Mouse (Mus musculus) limb, embryonic 10.5 days (tissue): ENCODE data around the gene Hist2h3b. TPM values are rescaled to one million over a fixed set of nuclear protein-coding genes. Genes with fewer than 3 reads are reported as not detected.
"Not testable (repeated sequence)": the region's sequence is repeated elsewhere in the genome, so short reads cannot be mapped to it uniquely, and the experiment has no call there.

Experiments
- DNase-seq: peaks from one replicate; pipeline ENCODE4 v3.0.0-alpha.2; 2017; ENCODE audit warnings: low spot score
- H3K27ac ChIP-seq: fragments of 300-500 bp; sonication (generic); 2 replicates; pipeline ENCODE4 v1.5.1; 2016; ENCODE audit warnings: mild to moderate bottlenecking
- H3K27me3 ChIP-seq: fragments of 300-500 bp; sonication (generic); 2 replicates; pipeline ENCODE4 v1.6.1; 2016; ENCODE audit warnings: low read depth, mild to moderate bottlenecking; ENCODE audit not compliant: poor library complexity, severe bottlenecking
- H3K36me3 ChIP-seq: fragments of 300-500 bp; sonication (generic); 2 replicates; pipeline ENCODE4 v1.6.1; 2016; ENCODE audit warnings: mild to moderate bottlenecking, moderate library complexity
- H3K4me1 ChIP-seq: fragments of 300-500 bp; sonication (generic); 2 replicates; pipeline ENCODE4 v1.6.1; 2016
- H3K4me3 ChIP-seq: fragments of 300-500 bp; sonication (generic); 2 replicates; pipeline ENCODE4 v1.5.1; 2016; ENCODE audit warnings: mild to moderate bottlenecking, moderate library complexity
- H3K9me3 ChIP-seq: fragments of 300-500 bp; sonication (generic); replicated peaks from 2 replicates; pipeline ENCODE4 v1.6.1; 2016; ENCODE audit warnings: mild to moderate bottlenecking
- WGBS: fragments of 180-500 bp; shearing (Covaris S2); methylation state at CpG from one replicate; pipeline ENCODE4 v1.1.7; 2016; 5-methylcytosine and 5-hydroxymethylcytosine counted together
- polyA plus RNA-seq: library from polyadenylated mRNA; unstranded; fragments of >200 nt; fragmentation: Nextera tagmentation; extraction: Ambion mirVana; gene quantifications from 2 replicates; pipeline ENCODE4 v1.2.1, GENCODE M21; 2016

Gene Hist2h3b
- polyA plus RNA-seq, 1 experiment from 2014 or later, result 54.0 TPM

- H3K27ac ChIP-seq, result no peak overlapping the region
- peaks cover 21% of the 10 kb centered on the region for H3K27me3 ChIP-seq
- H3K9me3 ChIP-seq, result no peaks in the 10 kb centered on the region
- WGBS, result 92% methylated on average over 5 of the region's 5 CpGs
- peaks cover 33% of the 10 kb centered on the region for H3K4me1 ChIP-seq
- no peak for DNase-seq
- no peaks in the 10 kb centered on the region for H3K36me3 ChIP-seq
- H3K4me3 ChIP-seq, result no peak overlapping the region
These were observed 8.2 kb upstream of the Hist2h3b start for GRCm38 (mm10) chr3:96260220-96260619.

GRCm38 (mm10) chr3:96261623-96262022, 6.8 kb upstream of the Hist2h3b start:
- Histone ChIP-seq H3K36me3 (no peaks in the 10 kb centered on the region), H3K4me1 (peaks cover 35% of the 10 kb centered on the region), H3K9me3 (no peaks in the 10 kb centered on the region), H3K27me3 (peaks cover 10% of the 10 kb centered on the region; the same call in 1 of the 2 replicates), H3K4me3 (peak overlapping the region; percentile 62), H3K27ac (peak overlapping the region; percentile 97)
- no peak for DNase-seq
- WGBS, result 71% methylated on average over 3 of the region's 3 CpGs

- Histone ChIP-seq H3K27ac (peak overlapping the region; percentile 97), H3K9me3 (no peaks in the 10 kb centered on the region), H3K4me3 (peak overlapping the region; percentile 62), H3K27me3 (peaks cover 10% of the 10 kb centered on the region; the same call in 1 of the 2 replicates), H3K4me1 (peaks cover 41% of the 10 kb centered on the region), H3K36me3 (no peaks in the 10 kb centered on the region)
- DNase-seq, result peak; percentile 81
- WGBS, result 2% methylated on average over 19 of the region's 19 CpGs
These were observed 6.1 kb upstream of the Hist2h3b start for GRCm38 (mm10) chr3:96262216-96262875.

- DNase-seq, result peak; percentile 96
- H3K36me3 ChIP-seq, result no peaks in the 10 kb centered on the region
- peak within 1 kb of the TSS; percentile 97 for H3K27ac ChIP-seq
- H3K4me1 ChIP-seq, result peaks cover 48% of the 10 kb centered on the region
- peaks cover 10% of the 10 kb centered on the region; the same call in 1 of the 2 replicates for H3K27me3 ChIP-seq
- peak within 1 kb of the TSS; percentile 62 for H3K4me3 ChIP-seq
- under 1% methylated on average over 40 of the region's 40 CpGs for WGBS
- no peaks in the 10 kb centered on the region for H3K9me3 ChIP-seq
These were observed 5.4 kb upstream of the Hist2h3b start, which contains the start of gene Hist2h4 for GRCm38 (mm10) chr3:96262979-96263550. Hist2h4 (minus strand) TSS chr3:96263311.

DNA sequence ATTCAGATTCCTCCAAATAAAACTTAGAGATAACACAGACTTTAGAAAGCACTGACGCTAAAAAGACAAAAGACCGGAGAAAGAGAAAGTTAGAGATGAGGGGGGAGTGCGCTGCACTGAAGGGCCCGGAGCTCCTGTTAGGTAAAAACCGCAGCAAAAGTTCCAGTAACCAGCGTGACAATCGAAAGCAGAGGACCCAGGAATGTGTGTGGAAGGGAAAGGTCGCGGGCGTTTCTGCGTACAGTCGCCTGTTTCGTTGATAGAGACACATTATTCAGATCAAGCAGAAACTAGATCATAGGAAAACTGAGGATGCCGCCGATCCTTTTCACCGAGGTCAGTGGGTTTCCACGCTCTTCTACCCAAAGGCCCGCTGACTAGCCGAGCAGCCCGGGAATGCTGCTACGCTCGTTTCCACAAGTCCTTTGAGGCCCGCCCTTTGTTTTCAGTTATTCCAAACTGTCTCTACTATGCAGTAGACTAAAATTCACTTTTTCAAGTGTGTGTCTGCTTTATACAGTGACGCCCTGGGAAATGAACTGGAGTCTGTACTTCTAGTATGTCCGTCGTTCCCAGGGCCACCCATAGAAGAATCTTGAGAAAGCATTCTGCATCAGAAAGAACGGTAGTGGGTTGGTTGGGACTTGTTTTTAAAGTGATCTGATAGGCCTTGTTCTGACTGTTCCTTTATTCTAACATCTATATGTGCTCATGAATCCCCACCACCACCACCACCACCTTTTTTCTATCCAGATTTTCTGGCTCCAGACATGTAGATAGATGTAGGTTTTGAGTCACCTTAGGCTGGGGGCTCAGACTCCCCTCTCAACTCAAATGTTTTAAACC, 4.7 kb upstream of the Hist2h3b start:
- H3K36me3 ChIP-seq, result no peaks in the 10 kb centered on the region
- H3K4me3 ChIP-seq, result peak overlapping the region; percentile 62
- no peaks in the 10 kb centered on the region for H3K9me3 ChIP-seq
- H3K27ac ChIP-seq, result peak overlapping the region; percentile 97
- H3K4me1 ChIP-seq, result peaks cover 52% of the 10 kb centered on the region
- H3K27me3 ChIP-seq, result peaks cover 6% of the 10 kb centered on the region; the same call in 1 of the 2 replicates
- WGBS, result 12% methylated on average over 27 of the region's 27 CpGs
- peak; percentile 63 for DNase-seq

DNA sequence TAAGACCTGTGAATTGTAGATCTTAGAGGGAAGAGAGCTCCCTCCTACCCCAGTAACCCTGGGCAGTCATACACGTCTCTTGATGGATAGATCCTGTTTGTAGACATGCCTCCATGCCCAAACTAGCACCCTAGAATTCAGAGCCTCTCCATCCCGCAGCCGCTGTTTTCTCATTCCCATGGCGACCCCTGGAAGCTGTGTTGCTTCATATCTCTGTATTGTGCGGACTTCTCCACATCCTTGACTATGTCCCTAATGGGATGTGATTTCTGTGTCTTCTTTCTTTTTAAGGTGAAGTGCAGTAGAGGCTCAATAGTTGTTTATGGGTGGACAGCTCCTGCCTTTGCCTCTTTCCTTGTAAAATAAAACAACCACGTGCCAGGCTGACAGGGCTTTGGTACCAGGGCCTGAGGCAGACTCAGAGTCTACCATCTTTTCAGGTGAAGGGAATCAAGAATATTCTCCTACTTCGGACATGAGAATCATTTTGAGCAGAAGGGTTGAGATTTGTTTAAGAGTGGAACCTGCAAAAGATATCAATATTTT, 4.0 kb upstream of the Hist2h3b start:
- 77% methylated on average over 7 of the region's 7 CpGs for WGBS
- Histone ChIP-seq H3K27me3 (0 out of 2 replicates have a peak, but pooled peaks cover 5% of the 10 kb centered on the region), H3K9me3 (no peaks in the 10 kb centered on the region), H3K36me3 (no peaks in the 10 kb centered on the region), H3K27ac (peak overlapping the region; percentile 97), H3K4me1 (peaks cover 52% of the 10 kb centered on the region), H3K4me3 (peak overlapping the region; percentile 62)
- DNase-seq, result peak; percentile 47

DNA sequence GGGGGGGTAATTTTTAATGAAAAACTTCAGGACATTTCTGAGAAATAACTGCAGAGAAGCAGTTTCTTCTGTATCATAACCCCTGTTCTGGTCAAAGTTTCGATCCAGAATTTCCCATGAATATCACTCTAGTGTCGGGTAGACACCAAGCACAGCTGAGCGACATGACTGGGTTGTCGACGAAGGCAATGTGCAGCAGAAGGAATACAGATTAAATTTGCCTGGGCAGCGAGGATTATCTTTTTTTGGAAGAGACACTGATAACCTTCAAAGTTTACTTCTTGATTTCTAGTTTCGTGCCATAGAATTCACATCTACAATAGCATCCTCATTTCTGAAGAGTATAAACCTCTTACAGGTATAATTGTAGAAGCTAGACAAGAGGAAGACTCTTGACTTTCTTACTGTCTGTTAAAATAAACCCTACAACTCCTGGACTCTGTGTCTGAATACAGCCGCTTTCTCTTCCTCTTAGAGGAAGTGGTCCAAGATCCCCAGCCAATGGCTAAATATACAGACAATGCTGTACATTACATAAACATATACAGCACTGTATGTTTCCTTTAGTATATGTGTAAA, 2.2 kb upstream of the Hist2h3b start:
- Histone ChIP-seq H3K27ac (peak overlapping the region; percentile 90), H3K9me3 (no peaks in the 10 kb centered on the region), H3K4me1 (peaks cover 52% of the 10 kb centered on the region), H3K4me3 (no peak overlapping the region), H3K27me3 (no peaks in the 10 kb centered on the region), H3K36me3 (no peaks in the 10 kb centered on the region)
- DNase-seq, result no peak
- 94% methylated on average over 8 of the region's 8 CpGs for WGBS

GRCm38 (mm10) chr3:96267541-96267940, 913 bp upstream of the Hist2h3b start:
- no peaks in the 10 kb centered on the region for H3K36me3 ChIP-seq
- peak overlapping the region; percentile 48 for H3K4me3 ChIP-seq
- H3K4me1 ChIP-seq, result peaks cover 41% of the 10 kb centered on the region
- H3K27me3 ChIP-seq, result no peaks in the 10 kb centered on the region
- no peak for DNase-seq
- H3K27ac ChIP-seq, result peak overlapping the region; percentile 90
- H3K9me3 ChIP-seq, result no peaks in the 10 kb centered on the region
- 89% methylated on average over 4 of the region's 4 CpGs for WGBS

- not testable (repeated sequence) for H3K27me3 ChIP-seq, H3K36me3 ChIP-seq, H3K9me3 ChIP-seq
- under 1% methylated on average over 15 of the region's 44 CpGs for WGBS
- DNase-seq, result peak; percentile 54
- H3K4me1 ChIP-seq, result peaks cover 30% of the 10 kb centered on the region
- peak overlapping the region; percentile 62 for H3K4me3 ChIP-seq
- H3K27ac ChIP-seq, result peak overlapping the region; percentile 93
These were observed 423 bp downstream of the Hist2h3b start for GRCm38 (mm10) chr3:96268776-96269378.

GRCm38 (mm10) chr3:96269511-96270474, 1.3 kb downstream of the Hist2h3b start, which contains the start of gene Hist2h2bb:
Hist2h2bb (plus strand) TSS chr3:96269752.
- Histone ChIP-seq H3K4me3 (peak within 1 kb of the TSS; percentile 62), H3K27me3 (no peaks in the 10 kb centered on the region), H3K36me3 (no peaks in the 10 kb centered on the region), H3K4me1 (peaks cover 21% of the 10 kb centered on the region), H3K9me3 (no peaks in the 10 kb centered on the region), H3K27ac (peak within 1 kb of the TSS; percentile 93)
- WGBS, result under 1% methylated on average over 45 of the region's 45 CpGs
- peak; percentile 91 for DNase-seq
